Mouse (Mus musculus): ENCODE measurements around the gene Wipi1.

Gene Wipi1

DNA sequence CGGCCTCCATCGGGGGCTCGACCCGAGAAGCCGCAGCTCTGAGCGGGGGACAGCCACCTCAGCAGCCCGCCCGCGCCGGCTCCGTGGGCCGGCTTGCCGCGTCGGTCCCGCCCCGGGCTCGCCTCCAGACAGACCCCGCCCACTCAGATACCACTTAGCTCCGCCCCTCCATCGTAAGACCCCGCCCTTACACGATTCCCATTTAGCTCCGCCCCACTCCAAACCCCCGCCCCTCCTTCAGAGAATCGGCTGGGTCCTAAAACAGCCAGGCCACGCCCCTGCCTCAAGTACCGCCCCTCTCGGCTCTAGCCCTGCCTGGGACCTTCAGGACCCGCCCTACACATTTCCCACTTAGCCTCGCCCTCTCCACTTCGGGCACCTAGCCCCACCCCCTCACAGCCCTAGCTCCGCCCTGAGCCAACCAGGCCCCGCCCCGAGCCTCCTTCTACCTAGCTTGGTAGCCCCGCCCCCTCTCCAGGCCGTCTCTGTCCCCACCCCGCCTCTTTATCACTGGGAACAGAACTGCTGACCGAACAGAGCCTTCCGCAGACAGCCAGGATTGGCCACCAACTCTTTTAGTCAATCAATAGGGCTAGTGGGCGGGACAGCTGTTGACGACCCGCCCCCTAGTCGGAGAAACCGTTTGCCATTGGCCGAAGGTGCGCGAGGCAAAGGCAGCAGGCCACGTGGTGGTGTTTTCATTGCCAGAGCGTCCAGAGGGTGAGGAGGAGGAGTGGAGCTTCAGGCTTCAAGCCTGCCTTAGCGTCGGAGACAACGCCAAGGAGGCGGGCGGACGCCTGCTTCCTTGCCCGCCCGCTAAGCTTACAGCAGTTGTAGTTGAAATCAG, at the start of gene Wipi1:
Wipi1 (minus strand) TSS at position 665 of the 847 bp plus-strand sequence.
- peak; percentile 99 for DNase-seq (ENCODE audit: low read depth, low spot score)

DNA sequence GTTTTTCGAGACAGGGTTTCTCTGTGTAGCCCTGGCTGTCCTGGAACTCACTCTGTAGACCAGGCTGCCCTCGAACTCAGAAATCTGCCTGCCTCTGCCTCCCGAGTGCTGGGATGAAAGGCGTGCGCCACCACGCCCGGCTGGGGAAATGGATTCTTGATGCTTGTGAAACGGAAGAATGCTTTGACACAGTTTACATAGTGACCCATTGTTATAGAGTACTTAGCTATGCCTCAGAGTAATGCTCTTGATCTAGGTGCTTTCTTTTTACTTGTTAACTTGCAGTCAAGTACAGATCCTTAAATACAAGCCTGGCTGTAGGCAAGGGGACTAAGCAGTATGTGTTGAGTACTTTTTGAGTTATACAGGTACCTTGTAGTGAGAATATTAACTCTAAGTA, 48.8 kb upstream of the Wipi1 start:
- DNase-seq (ENCODE audit: low read depth, low spot score): peak; percentile 57

GRCm38 (mm10) chr11:109656232-109656631, 44.5 kb upstream of the Wipi1 start:
- DNase-seq (ENCODE audit: low read depth, low spot score): no peak

GRCm38 (mm10) chr11:109654581-109654980, 42.8 kb upstream of the Wipi1 start:
- no peak for DNase-seq (ENCODE audit: low read depth, low spot score)

GRCm38 (mm10) chr11:109653201-109653600, 41.4 kb upstream of the Wipi1 start:
- DNase-seq (ENCODE audit: low read depth, low spot score): no peak

DNA sequence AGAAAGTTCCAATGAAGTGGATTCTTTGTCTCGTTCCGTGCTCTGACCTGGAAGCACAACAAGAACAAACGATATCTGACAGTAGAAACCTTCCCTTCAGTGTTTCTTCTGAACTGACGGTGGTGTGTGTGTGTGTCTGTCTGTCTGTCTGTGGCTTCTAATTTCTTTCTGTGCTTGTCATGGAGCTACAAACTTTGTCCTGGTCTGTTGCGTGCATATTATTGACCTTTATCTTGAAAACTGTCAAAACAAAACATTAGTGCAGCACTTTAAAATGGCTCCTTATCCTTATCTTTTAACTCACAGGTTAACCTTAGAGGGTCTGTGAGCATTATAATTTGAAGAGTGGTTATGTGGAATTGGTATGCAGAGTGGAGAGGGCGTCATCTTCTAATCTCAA, 40.7 kb upstream of the Wipi1 start:
- DNase-seq (ENCODE audit: low read depth, low spot score): no peak

- DNase-seq (ENCODE audit: low read depth, low spot score): peak; percentile 19
Observed at GRCm38 (mm10) chr11:109651566-109652024, 39.8 kb upstream of the Wipi1 start.

- peak; percentile 86 for DNase-seq (ENCODE audit: low read depth, low spot score)
Observed at GRCm38 (mm10) chr11:109650788-109651565, 39.2 kb upstream of the Wipi1 start.

DNA sequence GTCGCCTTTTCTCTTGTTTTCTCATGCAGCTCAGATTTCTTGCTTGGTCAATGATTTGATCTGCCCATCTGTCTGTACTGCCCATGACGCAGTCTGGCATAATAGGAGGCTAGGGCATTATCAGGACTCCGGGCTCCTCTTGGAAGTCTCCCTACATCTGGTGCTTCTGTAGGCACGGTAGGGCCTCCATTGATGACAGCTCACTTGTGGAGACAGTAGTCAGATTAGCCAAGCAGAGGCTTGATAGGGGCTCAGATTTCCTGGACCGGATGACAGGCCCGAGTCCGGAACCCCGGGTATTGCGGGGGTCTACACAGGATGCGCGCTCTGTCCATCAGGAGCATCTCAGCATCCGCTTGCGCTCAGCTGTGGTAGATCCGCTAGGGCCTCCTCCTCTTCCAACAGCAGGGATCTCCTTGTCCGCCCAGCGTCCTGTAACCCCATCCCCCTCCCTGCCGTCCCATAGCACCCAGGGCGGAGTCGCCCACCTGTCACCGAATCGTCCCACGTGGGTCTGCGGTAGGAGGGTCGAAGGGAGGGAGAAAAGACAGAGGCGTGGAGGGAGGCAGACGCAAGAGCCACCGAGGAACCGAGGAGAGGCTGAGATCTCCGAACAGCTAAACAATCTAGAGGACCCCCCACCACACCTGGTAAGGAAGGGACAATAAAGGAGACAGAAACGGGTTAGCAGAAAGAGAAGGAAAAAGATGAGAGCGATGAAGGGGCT, 38.4 kb upstream of the Wipi1 start:
- DNase-seq (ENCODE audit: low read depth, low spot score): peak; percentile 78

DNA sequence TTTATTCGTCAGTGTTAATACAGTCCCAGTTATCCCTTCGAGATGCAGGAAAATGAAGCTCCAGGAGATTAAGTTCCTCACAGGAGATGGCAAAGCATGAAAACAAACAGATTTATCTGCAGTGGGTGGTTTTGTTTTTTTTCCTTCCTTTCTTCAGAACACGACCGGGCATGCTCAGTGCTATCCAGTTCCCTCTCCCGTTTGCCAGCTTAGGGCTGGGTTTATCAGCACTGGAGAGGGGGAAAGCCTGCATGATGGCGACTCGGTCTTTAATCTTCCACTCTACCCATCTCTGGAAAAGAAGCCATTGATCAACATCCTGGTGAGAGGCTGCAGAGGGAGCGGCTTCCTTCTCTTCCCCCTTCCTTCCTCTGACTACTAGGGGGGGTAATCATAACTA, 37.4 kb upstream of the Wipi1 start, which contains the start of gene Prkar1a:
Prkar1a (plus strand) TSS at position 200 of the 400 bp plus-strand sequence.
- no peak for DNase-seq (ENCODE audit: low read depth, low spot score)

GRCm38 (mm10) chr11:109648510-109648909, 36.7 kb upstream of the Wipi1 start:
- DNase-seq (ENCODE audit: low read depth, low spot score): no peak

DNA sequence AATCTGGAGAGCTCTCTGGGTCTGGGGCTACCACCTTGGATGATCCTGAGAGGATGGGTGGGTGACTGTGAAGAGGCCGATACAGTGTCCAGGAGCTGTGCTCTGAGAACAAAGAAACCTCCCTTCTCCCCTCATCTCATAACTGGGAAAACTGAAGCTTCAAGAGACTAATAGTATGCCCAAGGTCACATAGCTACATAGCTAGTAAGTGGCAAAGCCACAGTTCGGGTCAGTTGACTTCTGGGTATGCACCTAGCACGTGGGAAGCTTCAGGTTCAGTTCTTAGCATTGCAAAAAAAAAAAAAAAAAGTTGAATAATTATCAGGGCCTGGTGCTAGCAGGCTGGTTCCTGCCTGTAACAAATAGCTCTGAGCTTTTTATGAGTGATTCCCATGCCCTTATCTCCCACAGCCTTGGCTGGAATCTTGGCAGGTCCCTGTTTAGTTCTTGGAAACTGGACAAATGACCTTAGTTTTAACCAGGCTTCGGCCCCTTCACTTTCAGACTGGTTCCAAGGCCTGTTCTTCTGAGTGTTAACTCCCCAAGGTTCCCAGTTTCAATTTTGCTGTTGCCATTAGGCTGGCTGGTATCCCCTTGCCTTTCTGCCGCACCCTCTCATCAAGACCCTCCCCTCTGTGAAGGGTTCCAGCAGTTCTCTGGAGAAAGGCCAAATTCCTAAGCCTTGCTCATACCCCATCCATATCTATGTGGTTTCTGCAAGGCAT, 29.9 kb upstream of the Wipi1 start:
- DNase-seq (ENCODE audit: low read depth, low spot score): no peak

- no peak for DNase-seq (ENCODE audit: low read depth, low spot score)
Observed at GRCm38 (mm10) chr11:109635871-109636395, 24.2 kb upstream of the Wipi1 start.

DNA sequence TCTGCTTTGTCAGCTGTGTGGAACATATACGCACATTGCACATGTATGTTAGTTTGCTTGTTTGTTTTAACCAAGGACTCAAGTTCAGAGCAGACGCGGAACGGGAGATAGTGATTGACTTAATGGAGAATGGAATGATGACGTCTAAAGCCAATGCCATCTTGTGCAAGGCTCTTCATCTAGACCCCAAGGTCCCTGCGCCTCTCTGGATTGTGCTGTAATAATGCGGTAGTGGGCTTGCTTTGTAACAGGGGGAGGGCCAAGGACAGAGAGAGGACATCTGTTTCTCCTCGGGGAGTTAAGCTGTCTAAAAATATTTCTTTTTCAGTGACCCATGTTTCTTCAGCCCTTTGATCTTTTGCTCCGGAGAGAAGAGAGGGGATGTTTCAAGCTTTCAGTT, 23.2 kb upstream of the Wipi1 start:
- no peak for DNase-seq (ENCODE audit: low read depth, low spot score)

DNA sequence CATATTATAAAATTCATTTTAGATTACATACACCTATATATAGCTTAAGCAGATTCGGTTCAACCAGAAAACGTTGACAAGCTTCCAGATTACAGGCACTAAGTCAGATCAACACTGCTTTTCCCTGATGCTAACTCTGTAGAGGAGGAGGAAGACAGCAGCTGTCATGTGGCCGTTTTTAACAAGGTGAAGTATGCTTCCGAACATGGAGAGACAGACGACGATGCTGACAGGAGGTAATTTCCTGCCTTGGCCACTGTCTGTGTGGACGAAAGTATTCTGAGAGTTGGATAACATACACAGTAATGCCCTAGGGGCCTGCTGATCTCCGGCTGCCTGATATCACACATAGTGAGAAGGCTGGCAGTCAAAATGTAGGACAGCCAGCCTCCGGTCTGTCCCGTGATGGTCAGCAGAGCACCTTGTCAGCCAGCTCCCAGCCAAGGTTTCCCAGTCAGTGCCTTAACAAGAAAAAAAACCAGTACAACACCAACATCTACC, 17.3 kb upstream of the Wipi1 start:
- no peak for DNase-seq (ENCODE audit: low read depth, low spot score)

GRCm38 (mm10) chr11:109628099-109628498, 16.3 kb upstream of the Wipi1 start:
- DNase-seq (ENCODE audit: low read depth, low spot score): no peak

DNA sequence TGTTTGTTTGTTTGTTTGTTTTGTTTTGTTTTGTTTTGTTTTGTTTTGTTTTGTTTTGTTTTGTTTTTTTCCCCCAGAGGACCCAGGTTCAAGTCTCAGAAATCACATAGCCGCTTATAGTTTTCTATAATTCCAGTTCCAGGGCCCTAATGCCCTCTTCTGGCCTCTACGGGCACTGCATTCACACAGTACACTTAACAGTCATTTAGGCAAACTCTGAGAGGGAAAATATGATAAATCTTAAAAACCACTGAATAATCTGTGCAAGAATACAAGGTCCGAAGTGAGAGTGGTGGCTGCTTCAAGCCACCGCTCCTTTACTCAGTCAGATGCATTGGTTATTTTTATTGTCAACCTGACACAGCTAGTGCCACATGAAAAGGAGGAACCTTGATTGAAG, 15.9 kb upstream of the Wipi1 start:
- DNase-seq (ENCODE audit: low read depth, low spot score): no peak

DNA sequence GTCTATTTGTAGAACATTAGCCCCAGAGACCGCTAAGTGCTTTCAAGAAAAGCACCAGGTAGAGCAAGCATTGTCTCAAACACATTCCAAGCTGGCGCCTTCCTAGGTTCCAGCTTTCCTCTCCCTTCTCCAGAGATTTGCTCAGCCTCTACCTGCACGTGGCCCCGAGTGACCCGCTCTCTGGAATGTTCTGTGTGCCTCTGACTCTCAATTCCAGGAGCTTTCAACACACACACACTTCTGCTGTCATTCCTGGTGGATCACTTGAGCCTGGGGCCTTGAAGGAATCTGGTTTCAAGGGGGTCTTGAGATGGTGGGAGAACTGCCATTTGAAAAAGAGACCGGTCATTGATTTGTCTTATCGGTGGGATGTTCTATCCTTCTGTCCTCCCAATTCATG, 11.5 kb upstream of the Wipi1 start:
- DNase-seq (ENCODE audit: low read depth, low spot score): no peak

DNA sequence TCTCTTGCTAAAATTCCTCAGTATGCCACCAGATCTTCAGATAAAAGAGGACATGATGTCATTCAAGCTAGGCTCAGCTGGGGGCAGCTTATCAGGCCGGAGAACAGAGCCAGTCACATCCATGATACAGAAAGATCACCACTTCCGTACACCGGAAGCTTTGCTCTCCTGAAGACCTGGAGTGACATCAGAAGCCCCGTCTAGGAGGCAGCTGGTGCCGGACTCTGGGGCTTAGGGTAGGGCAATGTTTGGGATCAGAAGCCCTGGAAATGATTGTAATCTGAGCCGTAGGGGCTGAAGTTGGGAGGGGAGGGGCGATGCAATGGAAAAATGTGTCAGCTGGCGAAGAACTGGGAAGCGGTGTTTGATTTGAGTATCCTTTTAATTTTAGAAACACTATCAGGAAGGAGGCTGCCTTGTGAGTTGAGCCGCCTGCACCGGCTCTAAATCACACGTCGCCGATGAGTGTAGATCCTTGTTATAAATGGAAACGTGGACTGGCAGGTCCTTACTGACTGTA, 10.8 kb upstream of the Wipi1 start:
- DNase-seq (ENCODE audit: low read depth, low spot score): no peak

- DNase-seq (ENCODE audit: low read depth, low spot score): peak; percentile 61
Observed at GRCm38 (mm10) chr11:109621183-109621582, 9.4 kb upstream of the Wipi1 start.

- no peak for DNase-seq (ENCODE audit: low read depth, low spot score)
Observed at GRCm38 (mm10) chr11:109620356-109620755, 8.6 kb upstream of the Wipi1 start.

Data from ES-CJ7 (cell line).